Mouse (Mus musculus): ENCODE data around the gene Ptrh1.

DNA sequence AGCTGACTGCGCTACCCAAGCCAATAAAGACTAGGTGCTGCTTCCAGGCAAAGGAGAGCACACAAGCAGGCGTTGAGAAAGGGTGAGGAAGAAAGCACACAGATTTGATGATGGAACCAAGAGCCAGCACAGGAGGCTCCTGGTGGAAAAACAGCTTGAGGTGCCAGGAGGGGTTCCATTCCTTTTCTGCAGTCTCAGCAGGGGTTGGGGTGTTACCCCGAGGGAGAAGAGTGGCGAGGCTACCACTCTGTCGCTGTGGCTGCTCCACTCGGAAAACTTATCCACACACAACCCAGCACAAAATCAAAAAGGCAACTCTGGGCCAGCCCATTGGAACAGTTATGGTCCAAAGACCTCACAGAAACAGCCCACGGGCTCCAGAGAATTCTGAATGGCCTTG lies 42.0 kb downstream of the Ptrh1 start:
- TF ChIP-seq POLR2A (IDR thresholded peaks at IDR 0.05; ENCODE audit: low read depth, low read length): no peak
- no peak for TF ChIP-seq CTCF (conservative IDR thresholded peaks at IDR 0.05; ENCODE audit: insufficient read depth, insufficient read length, low read depth, low read length)
